Mouse (Mus musculus) heart, postnatal 0 days (tissue): ENCODE results near the gene Klhdc7b. TPM values are rescaled to one million over a fixed set of nuclear protein-coding genes. Genes with fewer than 3 reads are reported as not detected.

ENCODE experiments used
- ATAC-seq: fragments of 200-750 bp; cut with Nextera tagmentation; 2 replicates; pipeline ENCODE4 v1.8.0; 2017; ENCODE audit warnings: low read depth, moderate number of reproducible peaks, moderate library complexity; ENCODE audit not compliant: insufficient read depth
- DNase-seq: peaks from one replicate; pipeline ENCODE4 v3.0.0-alpha.2; 2016; ENCODE audit warnings: low spot score
- H3K27ac ChIP-seq: fragments of 300-500 bp; sonication (generic); 2 replicates; pipeline ENCODE4 v1.5.1; 2014; ENCODE audit warnings: low read depth, mild to moderate bottlenecking
- H3K27me3 ChIP-seq: fragments of 300-500 bp; sonication (generic); 2 replicates; pipeline ENCODE4 v1.6.1; 2014; ENCODE audit warnings: low read length, mixed read lengths; ENCODE audit not compliant: control insufficient read depth, insufficient read depth
- H3K36me3 ChIP-seq: fragments of 300-500 bp; sonication (generic); replicated peaks from 2 replicates; pipeline ENCODE4 v1.6.1; 2014; ENCODE audit warnings: low read length, mixed read lengths; ENCODE audit not compliant: control insufficient read depth, insufficient read depth
- H3K4me1 ChIP-seq: fragments of 300-500 bp; sonication (generic); 2 replicates; pipeline ENCODE4 v1.6.1; 2014; ENCODE audit warnings: antibody characterized with exemption; ENCODE audit not compliant: control insufficient read depth, insufficient read depth
- H3K4me2 ChIP-seq: fragments of 300-500 bp; sonication (generic); 2 replicates; pipeline ENCODE4 v1.6.1; 2014; ENCODE audit warnings: low read depth, mild to moderate bottlenecking, low read length, moderate library complexity
- H3K4me3 ChIP-seq: fragments of 300-500 bp; sonication (generic); 2 replicates; pipeline ENCODE4 v1.5.1; 2014; ENCODE audit warnings: low read depth, low read length
- H3K9ac ChIP-seq: fragments of 300-500 bp; sonication (generic); replicated peaks from 2 replicates; pipeline ENCODE4 v1.6.1; 2014; ENCODE audit warnings: low read depth, low read length, mixed read lengths
- H3K9me3 ChIP-seq: fragments of 300-500 bp; sonication (generic); replicated peaks from 2 replicates; pipeline ENCODE4 v1.6.1; 2016; ENCODE audit warnings: low read length; ENCODE audit not compliant: control insufficient read depth
- CTCF ChIP-seq: IDR thresholded peaks from 2 replicates; pipeline ENCODE4 v1.5.1; 2016; ENCODE audit warnings: antibody characterized with exemption, control low read depth, low read depth
- EP300 ChIP-seq: IDR thresholded peaks from 2 replicates; pipeline ENCODE4 v1.6.1; 2016; ENCODE audit warnings: antibody characterized with exemption, low read depth
- WGBS: fragments of 180-500 bp; shearing (Covaris S2); extraction: QIAGEN DNeasy Blood & Tissue Kit; methylation state at CpG from one replicate; pipeline ENCODE4 v1.1.7; 2014; 5-methylcytosine and 5-hydroxymethylcytosine counted together
- polyA plus RNA-seq: library from polyadenylated mRNA; unstranded; fragments of >200 nt; fragmentation: Nextera tagmentation; extraction: Ambion mirVana; gene quantifications from 2 replicates; pipeline ENCODE4 v1.2.1, GENCODE M21; 2015
- total RNA-seq: library from RNA; depleted of rRNA; stranded (reverse); fragments of >200 nt; gene quantifications from 2 replicates; pipeline ENCODE4 v1.2.3, GENCODE M21; 2014; ENCODE audit warnings: low replicate concordance

Gene Klhdc7b
- total and polyA plus RNA-seq, 2 experiments from 2014 or later = not detected

GRCm38 (mm10) chr15:89415282-89415681, 30.6 kb downstream of the Klhdc7b start:
- H3K9me3 ChIP-seq = no peaks in the 10 kb centered on the region
- H3K27ac ChIP-seq = peak overlapping the region; percentile 79
- no peaks in the 10 kb centered on the region for H3K4me1 ChIP-seq
- peaks cover 41% of the 10 kb centered on the region for H3K36me3 ChIP-seq
- H3K9ac ChIP-seq = no peak overlapping the region
- no peaks in the 10 kb centered on the region for H3K27me3 ChIP-seq
- no peak overlapping the region for H3K4me3 ChIP-seq
- ATAC-seq (peak; percentile 91), DNase-seq (peak; percentile 89)
- peak; percentile 78; the same call in 1 of the 2 replicates for TF ChIP-seq EP300
- TF ChIP-seq CTCF = no peak
- WGBS = 38% methylated on average over 8 of the region's 8 CpGs
- peak overlapping the region; percentile 22 for H3K4me2 ChIP-seq

DNA sequence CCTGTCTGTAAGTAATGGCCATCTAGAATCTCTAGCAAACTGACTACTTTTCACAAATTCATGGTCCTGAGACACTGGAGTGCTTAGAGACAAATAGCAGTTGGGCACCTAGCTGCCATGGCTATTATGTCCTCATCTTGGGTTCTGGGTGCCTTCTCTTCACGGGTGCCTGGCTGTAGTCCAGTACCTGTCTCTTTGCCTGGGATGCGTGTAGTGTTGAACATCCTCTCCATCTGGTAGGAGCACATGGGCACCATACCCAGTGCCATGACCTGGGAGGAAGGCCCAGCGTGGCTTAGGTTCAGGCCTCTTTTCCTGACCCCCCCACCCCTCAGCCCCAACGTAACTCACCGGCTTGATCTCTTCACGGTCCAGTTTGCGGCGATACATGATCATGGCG, 37.2 kb downstream of the Klhdc7b start:
- no peak overlapping the region for H3K4me3 ChIP-seq
- H3K9ac ChIP-seq = no peak overlapping the region
- peaks cover 53% of the 10 kb centered on the region for H3K36me3 ChIP-seq
- DNase-seq (no peak), ATAC-seq (no peak)
- no peak for TF ChIP-seq EP300
- no peak for TF ChIP-seq CTCF
- no peaks in the 10 kb centered on the region for H3K9me3 ChIP-seq
- no peak overlapping the region for H3K27ac ChIP-seq
- H3K27me3 ChIP-seq = no peaks in the 10 kb centered on the region
- H3K4me1 ChIP-seq = peaks cover 20% of the 10 kb centered on the region
- WGBS = 91% methylated on average over 9 of the region's 9 CpGs
- no peak overlapping the region for H3K4me2 ChIP-seq

GRCm38 (mm10) chr15:89424621-89425020, 39.9 kb downstream of the Klhdc7b start:
- H3K27me3 ChIP-seq = no peaks in the 10 kb centered on the region
- H3K4me3 ChIP-seq = peak overlapping the region; percentile 66
- ATAC-seq (no peak), DNase-seq (no peak)
- no peaks in the 10 kb centered on the region for H3K9me3 ChIP-seq
- 62% methylated on average over 8 of the region's 8 CpGs for WGBS
- TF ChIP-seq CTCF = no peak
- no peak for TF ChIP-seq EP300
- peaks cover 37% of the 10 kb centered on the region for H3K36me3 ChIP-seq
- H3K27ac ChIP-seq = peak overlapping the region; percentile 100
- H3K4me1 ChIP-seq = peaks cover 33% of the 10 kb centered on the region
- peak overlapping the region; percentile 93 for H3K9ac ChIP-seq
- peak overlapping the region; percentile 60 for H3K4me2 ChIP-seq

GRCm38 (mm10) chr15:89425711-89426121, 41.0 kb downstream of the Klhdc7b start, which contains the start of gene Cpt1b:
Gene Cpt1b (minus strand): TSS chr15:89425863.
- Histone ChIP-seq H3K9me3 (no peaks in the 10 kb centered on the region), H3K36me3 (peaks cover 27% of the 10 kb centered on the region), H3K9ac (peak within 1 kb of the TSS; percentile 93), H3K4me3 (peak within 1 kb of the TSS; percentile 66), H3K27me3 (no peaks in the 10 kb centered on the region), H3K27ac (peak within 1 kb of the TSS; percentile 100), H3K4me2 (peak within 1 kb of the TSS; percentile 60), H3K4me1 (peaks cover 33% of the 10 kb centered on the region)
- peak; percentile 81 for ATAC-seq
- peak; percentile 92 for DNase-seq
- WGBS = 16% methylated on average over 6 of the region's 6 CpGs
- TF ChIP-seq EP300 (peak; percentile 98), CTCF (no peak)

- ATAC-seq = no peak
- no peak for DNase-seq
- H3K4me2 ChIP-seq = peak overlapping the region; percentile 60; the same call in 1 of the 2 replicates
- H3K4me1 ChIP-seq = peaks cover 36% of the 10 kb centered on the region
- H3K4me3 ChIP-seq = no peak overlapping the region
- no peak for TF ChIP-seq CTCF
- peak overlapping the region; percentile 100 for H3K27ac ChIP-seq
- no peaks in the 10 kb centered on the region for H3K27me3 ChIP-seq
- H3K9ac ChIP-seq = no peak overlapping the region
- no peaks in the 10 kb centered on the region for H3K9me3 ChIP-seq
- H3K36me3 ChIP-seq = peaks cover 18% of the 10 kb centered on the region
- WGBS = 58% methylated on average over 10 of the region's 10 CpGs
Observed at GRCm38 (mm10) chr15:89426716-89427115, 42.0 kb downstream of the Klhdc7b start.

DNA sequence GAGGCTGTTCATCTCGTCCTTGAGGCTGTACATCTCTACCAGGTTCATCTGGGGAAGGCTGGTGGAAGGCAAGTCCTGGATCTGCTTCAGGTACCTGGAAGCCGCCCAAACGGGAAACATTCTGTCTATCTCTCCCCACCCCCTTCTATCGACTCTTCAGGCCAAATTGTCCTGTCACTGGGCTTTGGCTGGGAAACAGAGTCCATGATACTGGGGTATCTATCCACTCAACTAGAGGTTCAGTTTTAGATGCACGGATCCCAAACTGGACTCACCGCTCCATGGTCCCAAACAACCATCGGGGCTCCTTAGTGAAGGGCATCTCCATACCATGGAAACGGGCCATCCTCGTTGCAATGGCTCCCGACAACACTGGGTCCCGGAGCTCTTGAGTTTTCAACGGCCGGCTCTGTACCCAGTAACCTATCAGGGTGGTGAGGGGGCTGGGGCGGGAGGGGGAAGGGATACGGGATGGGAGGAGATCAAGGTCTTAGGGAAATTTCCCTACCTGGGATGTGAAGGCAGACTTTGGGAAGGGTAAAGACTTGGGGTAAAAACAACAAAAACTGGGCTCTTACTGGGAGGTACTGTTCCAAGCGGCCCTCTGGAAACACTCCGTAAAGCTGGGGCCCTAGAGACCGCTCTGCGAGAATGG, 43.5 kb downstream of the Klhdc7b start:
- Histone ChIP-seq H3K27ac (peak overlapping the region; percentile 99; the same call in 1 of the 2 replicates), H3K4me1 (peaks cover 37% of the 10 kb centered on the region)
- ATAC-seq = no peak

More for the DNA sequence above, 43.5 kb downstream of the Klhdc7b start:
- Histone ChIP-seq H3K36me3 (peaks cover 10% of the 10 kb centered on the region), H3K9ac (peak overlapping the region; percentile 90), H3K4me2 (peak overlapping the region; percentile 96), H3K9me3 (no peaks in the 10 kb centered on the region), H3K4me3 (peak overlapping the region; percentile 82), H3K27me3 (no peaks in the 10 kb centered on the region)
- 79% methylated on average over 19 of the region's 19 CpGs for WGBS
- DNase-seq = no peak
- no peak for TF ChIP-seq CTCF
- no peak for TF ChIP-seq EP300
